Mouse (Mus musculus) T-helper 1 cell (primary cell): ENCODE measurements around the gene Zfp990.
"Not testable (repeated sequence)": the region's sequence is repeated elsewhere in the genome, so short reads cannot be mapped to it uniquely, and the experiment has no call there.

Experiments
- in situ Hi-C: fragments of 300-600 bp; cut with MboI, MseI; formaldehyde crosslinking; loops from one replicate; pipeline ENCODE4 v1.15.1; 2025; ENCODE audit warnings: high pct_unique_total_duplicates

The Zfp990 gene

GRCm38 (mm10) chr4:145585078-145585477 lies 74.5 kb downstream of the Zfp990 start, which contains the start of gene Gm13212:
Gene Gm13212, plus strand, starts transcription at chr4:145585166.
- in situ Hi-C loops: not testable (repeated sequence)

GRCm38 (mm10) chr4:145586046-145586445 lies 75.5 kb downstream of the Zfp990 start:
- in situ Hi-C loops: not testable (repeated sequence)
